Mouse (Mus musculus): ENCODE data around the gene E2f6. TPM values are rescaled to one million over a fixed set of nuclear protein-coding genes. Genes with fewer than 3 reads are reported as not detected.
A peak's percentile ranks its signal among the peaks of the same experiment; 100 is the strongest.

The E2f6 gene
- total and polyA plus RNA-seq, 2 experiments = 8.8 to 10.9 TPM

- Histone ChIP-seq H3K4me3 (ENCODE audit: insufficient read depth, low read depth, low read length) (peak overlapping the region; percentile 52), H3K27ac (replicated peaks; ENCODE audit: insufficient read depth, low read depth, low read length) (peak overlapping the region; percentile 99), H3K4me1 (ENCODE audit: control insufficient read depth, insufficient read depth, low read length) (peaks cover 13% of the 10 kb centered on the region), H3K9ac (ENCODE audit: low read depth, low read length) (peak overlapping the region; percentile 67), H3K79me2 (ENCODE audit: control insufficient read depth, insufficient read depth, low read length) (no peaks in the 10 kb centered on the region), H3K27me3 (ENCODE audit: control insufficient read depth, insufficient read depth, low read length) (no peaks in the 10 kb centered on the region), H3K36me3 (ENCODE audit: control insufficient read depth, insufficient read depth, low read length) (no peaks in the 10 kb centered on the region)
- TF ChIP-seq CTCF (IDR thresholded peaks at IDR 0.05; ENCODE audit: low read depth, low read length) (no peak), POLR2A (IDR thresholded peaks at IDR 0.05; ENCODE audit: extremely low read depth, insufficient read depth, low read length) (no peak)
- DNase-seq (ENCODE audit: extremely low read depth, low read depth, low spot score) = peak; percentile 94
- 16% methylated on average over 11 of the region's 11 CpGs for WGBS
Observed at GRCm38 (mm10) chr12:16853431-16854165, 42.8 kb downstream of the E2f6 start.

DNA sequence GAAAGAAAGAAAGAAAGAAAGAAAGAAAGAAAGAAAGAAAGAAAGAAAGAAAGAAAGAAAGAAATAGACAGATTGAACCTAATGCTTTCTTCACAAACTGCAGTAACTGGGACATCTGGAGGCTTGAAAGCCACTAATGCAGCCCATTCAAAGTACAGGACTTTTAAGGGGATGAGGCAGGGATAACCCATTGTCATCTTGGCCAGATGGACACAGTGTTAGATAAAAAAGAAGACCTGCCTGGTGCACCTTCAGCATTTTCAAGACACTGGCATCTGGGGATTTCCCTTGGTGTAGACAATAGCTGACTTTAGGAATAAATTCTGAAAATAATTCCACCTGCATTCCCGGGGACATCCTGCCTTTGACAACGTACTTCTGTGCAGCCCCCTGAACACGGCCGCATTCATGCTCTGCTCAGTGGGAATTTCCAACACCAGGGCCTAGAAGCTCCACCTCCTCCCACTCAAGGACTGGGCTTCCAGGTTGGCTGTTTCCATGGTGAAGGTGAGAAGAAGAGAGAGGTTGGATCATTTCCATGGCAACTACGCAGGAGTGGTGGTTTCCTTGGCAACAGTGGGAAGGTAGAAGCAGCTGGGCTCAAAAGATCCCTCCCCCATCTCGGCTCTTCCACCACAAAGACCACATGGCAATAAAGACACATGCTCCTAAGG lies 45.0 kb downstream of the E2f6 start:
- Histone ChIP-seq H3K4me1 (ENCODE audit: control insufficient read depth, insufficient read depth, low read length) (peaks cover 11% of the 10 kb centered on the region), H3K36me3 (ENCODE audit: control insufficient read depth, insufficient read depth, low read length) (no peaks in the 10 kb centered on the region), H3K9ac (ENCODE audit: low read depth, low read length) (no peak overlapping the region), H3K4me3 (ENCODE audit: insufficient read depth, low read depth, low read length) (no peak overlapping the region), H3K27ac (replicated peaks; ENCODE audit: insufficient read depth, low read depth, low read length) (no peak overlapping the region), H3K79me2 (ENCODE audit: control insufficient read depth, insufficient read depth, low read length) (no peaks in the 10 kb centered on the region), H3K27me3 (ENCODE audit: control insufficient read depth, insufficient read depth, low read length) (no peaks in the 10 kb centered on the region)
- WGBS = 84% methylated on average over 6 of the region's 6 CpGs
- TF ChIP-seq CTCF (IDR thresholded peaks at IDR 0.05; ENCODE audit: low read depth, low read length) (no peak), POLR2A (IDR thresholded peaks at IDR 0.05; ENCODE audit: extremely low read depth, insufficient read depth, low read length) (no peak)
- no peak for DNase-seq (ENCODE audit: extremely low read depth, low read depth, low spot score)

DNA sequence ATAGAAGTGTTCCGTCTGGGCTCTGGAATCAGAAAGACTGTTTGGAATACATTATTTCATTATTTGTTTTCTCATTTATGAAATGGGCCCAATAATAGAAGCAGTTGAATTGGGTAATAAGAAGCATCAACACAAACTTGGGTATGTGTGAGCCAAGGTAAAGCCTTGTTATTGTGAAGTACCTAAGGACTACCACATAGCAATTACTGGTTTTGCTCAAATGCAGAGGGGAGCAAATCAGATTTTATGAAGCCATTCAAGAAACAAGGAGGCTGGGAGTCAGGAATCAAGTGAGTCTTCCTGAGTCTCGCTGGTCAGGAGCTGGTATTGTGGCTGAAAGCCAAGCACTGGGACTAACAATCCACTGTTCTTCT lies 45.5 kb downstream of the E2f6 start:
- Histone ChIP-seq H3K27me3 (ENCODE audit: control insufficient read depth, insufficient read depth, low read length) (no peaks in the 10 kb centered on the region), H3K4me3 (ENCODE audit: insufficient read depth, low read depth, low read length) (no peak overlapping the region), H3K9ac (ENCODE audit: low read depth, low read length) (no peak overlapping the region), H3K27ac (replicated peaks; ENCODE audit: insufficient read depth, low read depth, low read length) (no peak overlapping the region), H3K79me2 (ENCODE audit: control insufficient read depth, insufficient read depth, low read length) (no peaks in the 10 kb centered on the region), H3K4me1 (ENCODE audit: control insufficient read depth, insufficient read depth, low read length) (peaks cover 7% of the 10 kb centered on the region), H3K36me3 (ENCODE audit: control insufficient read depth, insufficient read depth, low read length) (no peaks in the 10 kb centered on the region)
- WGBS = 83% methylated on average over 2 of the region's 2 CpGs
- no peak for DNase-seq (ENCODE audit: extremely low read depth, low read depth, low spot score)
- no peak for TF ChIP-seq CTCF (IDR thresholded peaks at IDR 0.05; ENCODE audit: low read depth, low read length)
- no peak for TF ChIP-seq POLR2A (IDR thresholded peaks at IDR 0.05; ENCODE audit: extremely low read depth, insufficient read depth, low read length)

DNA sequence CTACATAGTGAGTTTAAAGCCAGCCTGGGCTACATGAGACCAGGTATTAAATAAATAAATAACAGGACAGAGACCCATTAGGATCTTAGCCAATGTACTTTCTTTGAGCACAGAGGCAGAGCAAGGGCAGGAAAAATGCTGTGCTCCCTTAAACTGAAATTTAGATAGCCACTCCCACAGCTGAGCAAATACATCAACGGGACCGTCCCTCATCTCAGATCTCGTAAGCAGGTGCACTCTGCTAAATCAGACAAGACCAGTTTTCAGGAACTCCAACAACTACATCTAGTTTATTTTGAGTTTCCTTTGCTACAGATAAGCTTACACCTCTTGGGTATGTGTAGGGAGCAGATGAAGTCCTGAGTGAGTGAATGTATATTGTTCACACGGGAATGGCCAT lies 47.3 kb downstream of the E2f6 start:
- TF ChIP-seq CTCF (IDR thresholded peaks at IDR 0.05; ENCODE audit: low read depth, low read length) (no peak), POLR2A (IDR thresholded peaks at IDR 0.05; ENCODE audit: extremely low read depth, insufficient read depth, low read length) (no peak)
- Histone ChIP-seq H3K9ac (ENCODE audit: low read depth, low read length) (no peak overlapping the region), H3K79me2 (ENCODE audit: control insufficient read depth, insufficient read depth, low read length) (no peaks in the 10 kb centered on the region), H3K4me3 (ENCODE audit: insufficient read depth, low read depth, low read length) (no peak overlapping the region), H3K27ac (replicated peaks; ENCODE audit: insufficient read depth, low read depth, low read length) (no peak overlapping the region), H3K4me1 (ENCODE audit: control insufficient read depth, insufficient read depth, low read length) (peaks cover 3% of the 10 kb centered on the region), H3K36me3 (ENCODE audit: control insufficient read depth, insufficient read depth, low read length) (no peaks in the 10 kb centered on the region), H3K27me3 (ENCODE audit: control insufficient read depth, insufficient read depth, low read length) (no peaks in the 10 kb centered on the region)
- 44% methylated on average over 4 of the region's 4 CpGs for WGBS
- no peak for DNase-seq (ENCODE audit: extremely low read depth, low read depth, low spot score)

- Histone ChIP-seq H3K4me3 (ENCODE audit: insufficient read depth, low read depth, low read length) (no peak overlapping the region), H3K36me3 (ENCODE audit: control insufficient read depth, insufficient read depth, low read length) (no peaks in the 10 kb centered on the region), H3K27ac (replicated peaks; ENCODE audit: insufficient read depth, low read depth, low read length) (no peak overlapping the region), H3K27me3 (ENCODE audit: control insufficient read depth, insufficient read depth, low read length) (no peaks in the 10 kb centered on the region), H3K4me1 (ENCODE audit: control insufficient read depth, insufficient read depth, low read length) (peaks cover 5% of the 10 kb centered on the region), H3K79me2 (ENCODE audit: control insufficient read depth, insufficient read depth, low read length) (no peaks in the 10 kb centered on the region), H3K9ac (ENCODE audit: low read depth, low read length) (no peak overlapping the region)
- WGBS = 91% methylated on average over 2 of the region's 2 CpGs
- DNase-seq (ENCODE audit: extremely low read depth, low read depth, low spot score) = no peak
- TF ChIP-seq CTCF (IDR thresholded peaks at IDR 0.05; ENCODE audit: low read depth, low read length) (no peak), POLR2A (IDR thresholded peaks at IDR 0.05; ENCODE audit: extremely low read depth, insufficient read depth, low read length) (no peak)
Observed at GRCm38 (mm10) chr12:16859781-16860180, 49.0 kb downstream of the E2f6 start.

DNA sequence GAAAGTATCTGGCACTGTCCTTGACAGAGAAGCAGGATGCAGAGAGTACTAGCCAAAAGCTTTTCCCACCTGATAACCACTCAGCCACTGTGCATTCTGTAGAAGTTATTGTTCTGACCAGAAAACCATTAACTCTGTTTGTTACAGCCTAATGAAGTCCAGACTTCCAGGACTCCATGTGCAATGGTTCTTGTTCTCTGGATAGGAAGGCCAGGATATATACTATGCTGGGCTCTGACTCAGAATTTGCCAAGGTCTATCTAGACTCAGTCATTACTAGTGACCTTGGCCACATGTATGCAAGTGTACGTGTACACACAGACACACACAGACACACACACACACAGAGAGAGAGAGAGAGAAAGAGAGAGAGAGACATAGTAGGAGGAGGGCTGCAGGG lies 49.8 kb downstream of the E2f6 start:
- 79% methylated on average over 1 of the region's 1 CpGs for WGBS
- H3K27me3 ChIP-seq (ENCODE audit: control insufficient read depth, insufficient read depth, low read length) = no peaks in the 10 kb centered on the region
- TF ChIP-seq CTCF (IDR thresholded peaks at IDR 0.05; ENCODE audit: low read depth, low read length) (no peak), POLR2A (IDR thresholded peaks at IDR 0.05; ENCODE audit: extremely low read depth, insufficient read depth, low read length) (no peak)
- H3K79me2 ChIP-seq (ENCODE audit: control insufficient read depth, insufficient read depth, low read length) = no peaks in the 10 kb centered on the region
- no peak overlapping the region for H3K27ac ChIP-seq (replicated peaks; ENCODE audit: insufficient read depth, low read depth, low read length)
- no peaks in the 10 kb centered on the region for H3K36me3 ChIP-seq (ENCODE audit: control insufficient read depth, insufficient read depth, low read length)
- H3K9ac ChIP-seq (ENCODE audit: low read depth, low read length) = no peak overlapping the region
- no peak overlapping the region for H3K4me3 ChIP-seq (ENCODE audit: insufficient read depth, low read depth, low read length)
- no peak for DNase-seq (ENCODE audit: extremely low read depth, low read depth, low spot score)
- peaks cover 9% of the 10 kb centered on the region for H3K4me1 ChIP-seq (ENCODE audit: control insufficient read depth, insufficient read depth, low read length)
